In genomic region chr5:113874063-113875024, GRCm38 (mm10) we compare ENCODE assay signal across 10 mouse cellular contexts. TPM values are rescaled to one million over a fixed set of nuclear protein-coding genes. Genes with fewer than 3 reads are reported as not detected.
DNase-seq lines count a peak whose midpoint lies in the region; ATAC-seq and TF ChIP-seq lines count a peak whose summit lies in the region.
"Had no signal": no experiment of that assay in that cellular context is flagged by ENCODE, and none has a peak within 500 bp of the region (broad histone marks: within the 10 kb centered on the region; RNA-seq: fewer than 3 reads in every experiment).

No protein-coding gene starts in this region.

- intact Hi-C loops in heart, postnatal 10 days (cut with DNase I): loop anchor here (2.0 to 5.0 kb wide), 2 partner anchors 14 to 33 kb away; partner anchors contain the start of gene Coro1c

- DNase-seq in heart, postnatal 10 days: no peak
- no peak for DNase-seq in forebrain, embryonic 14.5 days (ENCODE audit: low spot score)
- DNase-seq in midbrain, embryonic 10.5 days (ENCODE audit: low spot score): no peak
- no peak for DNase-seq in gastrocnemius, postnatal 25 days
- DNase-seq: cerebellum, adult 11 months; kidney, postnatal 4 days had no signal

- peak overlapping the region; percentile 75 for H3K9ac ChIP-seq in heart, embryonic 14.5 days (ENCODE audit: low read length)
- H3K9ac ChIP-seq in forebrain, embryonic 14.5 days (ENCODE audit: low read length): peak overlapping the region; percentile 64

- 50% methylated on average over 19 of the region's 19 CpGs for WGBS in heart, embryonic 14.5 days
- WGBS in forebrain, embryonic 14.5 days: 51% methylated on average over 19 of the region's 19 CpGs
- WGBS in midbrain, embryonic 10.5 days: 65% methylated on average over 19 of the region's 19 CpGs

- peak overlapping the region; percentile 10 to 28 for H3K4me3 ChIP-seq in heart, embryonic 14.5 days (ENCODE audit: control insufficient read depth in 1 of 2, insufficient read depth in 1 of 2, low read depth in 1 of 2, low read length in 2 of 2)
- H3K4me3 ChIP-seq in E14TG2a.4 (replicated peaks; ENCODE audit: low read length): peak overlapping the region; percentile 57
- peak overlapping the region; percentile 14 for H3K4me3 ChIP-seq in forebrain, embryonic 14.5 days (ENCODE audit: low read depth, low read length)
- peak overlapping the region; percentile 31 for H3K4me3 ChIP-seq in midbrain, embryonic 10.5 days

- H3K36me3 ChIP-seq in heart, embryonic 14.5 days (ENCODE audit: control insufficient read depth, insufficient read depth, low read length): peaks cover 33% of the 10 kb centered on the region
- H3K36me3 ChIP-seq in E14TG2a.4 (ENCODE audit: insufficient read depth, low read length): peaks cover 76% of the 10 kb centered on the region
- peaks cover 35% of the 10 kb centered on the region for H3K36me3 ChIP-seq in forebrain, embryonic 14.5 days (ENCODE audit: control insufficient read depth, insufficient read depth, low read length)
- peaks cover 47% of the 10 kb centered on the region for H3K36me3 ChIP-seq in midbrain, embryonic 10.5 days

- peak overlapping the region; percentile 94 to 95 for H3K27ac ChIP-seq in heart, embryonic 14.5 days (replicated peaks in 1 of 2; ENCODE audit: control insufficient read depth in 1 of 2, insufficient read depth in 1 of 2, low read depth in 2 of 2, low read length in 2 of 2)
- H3K27ac ChIP-seq in forebrain, embryonic 14.5 days (ENCODE audit: low read depth, low read length): peak overlapping the region; percentile 99
- H3K27ac ChIP-seq in midbrain, embryonic 10.5 days (replicated peaks): peak overlapping the region; percentile 95

- H3K4me2 ChIP-seq in heart, embryonic 14.5 days (ENCODE audit: low read length): peak overlapping the region; percentile 66
- H3K4me2 ChIP-seq in forebrain, embryonic 14.5 days (ENCODE audit: low read length): peak overlapping the region; percentile 43

- H3K4me1 ChIP-seq in heart, embryonic 14.5 days (ENCODE audit: control insufficient read depth in 2 of 2, insufficient read depth in 2 of 2, low read length in 2 of 2): peaks cover 61 to 81% of the 10 kb centered on the region in 2 experiments
- peaks cover 100% of the 10 kb centered on the region for H3K4me1 ChIP-seq in E14TG2a.4 (replicated peaks; ENCODE audit: low read depth, low read length)
- peaks cover 56% of the 10 kb centered on the region for H3K4me1 ChIP-seq in forebrain, embryonic 14.5 days (ENCODE audit: control insufficient read depth, insufficient read depth, low read length)
- peaks cover 67% of the 10 kb centered on the region for H3K4me1 ChIP-seq in midbrain, embryonic 10.5 days

- no peaks in the 10 kb centered on the region for H3K27me3 ChIP-seq in heart, embryonic 14.5 days (ENCODE audit: control insufficient read depth, insufficient read depth, low read length)
- no peaks in the 10 kb centered on the region for H3K27me3 ChIP-seq in E14TG2a.4 (ENCODE audit: insufficient read depth, low read length)
- no peaks in the 10 kb centered on the region for H3K27me3 ChIP-seq in forebrain, embryonic 14.5 days (replicated peaks; ENCODE audit: control insufficient read depth, insufficient read depth, low read length)
- H3K27me3 ChIP-seq in midbrain, embryonic 10.5 days (ENCODE audit: low read depth, poor library complexity, severe bottlenecking): no peaks in the 10 kb centered on the region

- no peaks in the 10 kb centered on the region for H3K9me3 ChIP-seq in heart, embryonic 14.5 days (ENCODE audit: control insufficient read depth, low read length)
- no peaks in the 10 kb centered on the region for H3K9me3 ChIP-seq in E14TG2a.4 (ENCODE audit: low read length)
- no peaks in the 10 kb centered on the region for H3K9me3 ChIP-seq in forebrain, embryonic 14.5 days (replicated peaks; ENCODE audit: control insufficient read depth, low read length)
- H3K9me3 ChIP-seq in midbrain, embryonic 10.5 days (replicated peaks): no peaks in the 10 kb centered on the region

- ATAC-seq in heart, embryonic 14.5 days (ENCODE audit: insufficient number of reproducible peaks, insufficient read depth, low FRiP score, low read depth): no peak
- ATAC-seq in forebrain, embryonic 14.5 days: no peak
- ATAC-seq in erythroid progenitor cell, adult 5-6 weeks (replicated peaks; ENCODE audit: low FRiP score, poor library complexity, severe bottlenecking): no peak
- ATAC-seq in frontal cortex, adult (ENCODE audit: low TSS enrichment): no peak

- no peak for TF ChIP-seq CTCF in E14TG2a.4 (conservative IDR thresholded peaks at IDR 0.05; ENCODE audit: low read length)

RNA-seq across cellular contexts. Expression of gene Coro1c, which starts 34.2 kb away (rescaled TPM):
- 84.9 and 88.2 TPM in 2 replicates for polyA plus RNA-seq in heart, embryonic 14.5 days (2014; fragmentation: Nextera tagmentation; extraction: Ambion mirVana)
- total RNA-seq in heart, postnatal 10 days (2021): 10 to 100 TPM; 73.1 to 76.1 TPM
- 169 and 193 TPM in 2 replicates for polyA plus RNA-seq in forebrain, embryonic 14.5 days (2014; fragmentation: Nextera tagmentation; extraction: Ambion mirVana)
- 205 and 233 TPM in 2 replicates for polyA plus RNA-seq in midbrain, embryonic 10.5 days (2016; fragmentation: Nextera tagmentation; extraction: Ambion mirVana)
- 32.7 and 52.3 TPM in 2 replicates for total RNA-seq in erythroid progenitor cell, adult 5-6 weeks (2015; ENCODE audit: low replicate concordance)
- total RNA-seq in erythroid progenitor cell, adult 5-6 weeks (2017; ENCODE audit: low replicate concordance): 43.4 and 52.9 TPM in 2 replicates
- total RNA-seq in gastrocnemius, postnatal 25 days (2021): 10 to 100 TPM; 11.9 to 17.1 TPM

RNA-seq across cellular contexts. Expression of gene Selplg, which starts 41.9 kb away (rescaled TPM):
- polyA plus RNA-seq in heart, embryonic 14.5 days (2014; fragmentation: Nextera tagmentation; extraction: Ambion mirVana): 2.3 and 3.1 TPM in 2 replicates
- 1 to 10 TPM; 2.0 to 2.1 TPM for total RNA-seq in heart, postnatal 10 days (2021)
- polyA plus RNA-seq in forebrain, embryonic 14.5 days (2014; fragmentation: Nextera tagmentation; extraction: Ambion mirVana): 1.8 and 1.9 TPM in 2 replicates
- polyA plus RNA-seq in midbrain, embryonic 10.5 days (2016; fragmentation: Nextera tagmentation; extraction: Ambion mirVana): 0.77 and 1.5 TPM in 2 replicates
- total RNA-seq in erythroid progenitor cell, adult 5-6 weeks (2015; ENCODE audit: low replicate concordance): 81.1 and 83.0 TPM in 2 replicates
- total RNA-seq in erythroid progenitor cell, adult 5-6 weeks (2017; ENCODE audit: low replicate concordance): 26.7 and 29.5 TPM in 2 replicates
- 1 to 10 TPM in 1 of 2 experiments, under 1 TPM in 1; 0.43 to 1.2 TPM for total RNA-seq in gastrocnemius, postnatal 25 days (2021)

Comparison
In these comparisons a context has a peak if more than half of its experiments do, and no peak if none do; other contexts are left out.
1. RNA of gene Selplg, which starts 41.9 kb away (total RNA-seq): 26.7 to 83.0 TPM in erythroid progenitor cell, adult 5-6 weeks; 2.0 to 2.1 TPM in heart, postnatal 10 days and 0.43 to 1.2 TPM in gastrocnemius, postnatal 25 days; every median in the first group is over 4 times any median in the second.
2. Peak in every context shown above with its lines, with median percentiles within 50 percentile points of each other: H3K27ac ChIP-seq and H3K4me3 ChIP-seq.